Mouse (Mus musculus) liver, adult 2 months (tissue): ENCODE data around the gene Avpr1b.
"Not testable (repeated sequence)": the region's sequence is repeated elsewhere in the genome, so short reads cannot be mapped to it uniquely, and the experiment has no call there.

Experiments used
- CTCF ChIP-seq: fragments of 200-500 bp; IDR thresholded peaks from 2 replicates; pipeline ENCODE4 v1.5.1; 2011; ENCODE audit warnings: low read depth, low read length, control low read depth
- POLR2A ChIP-seq: fragments of 200-500 bp; IDR thresholded peaks from 2 replicates; pipeline ENCODE4 v1.6.1; 2011; ENCODE audit warnings: low read length, control low read depth; ENCODE audit not compliant: insufficient read depth; ENCODE audit errors: extremely low read depth

DNA sequence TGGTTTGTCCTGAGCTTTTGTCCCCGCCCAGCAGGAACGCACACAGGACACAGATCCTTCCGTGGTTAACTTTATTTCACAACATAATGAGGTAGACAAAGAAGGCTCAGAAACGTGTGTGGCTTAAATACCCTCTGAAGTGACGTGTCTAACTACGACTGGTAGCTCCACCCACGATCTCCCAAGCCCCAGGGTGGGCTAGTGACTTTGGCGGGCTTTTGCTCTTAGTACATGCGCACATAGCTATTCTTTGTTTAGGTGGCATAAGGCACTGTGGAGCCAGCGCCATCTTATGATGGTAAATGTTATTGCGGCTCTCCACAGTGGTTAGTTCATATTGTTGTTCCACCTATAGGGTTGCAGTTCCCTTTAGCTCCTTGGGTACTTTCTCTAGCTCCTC, 33.0 kb upstream of the Avpr1b start:
- TF ChIP-seq POLR2A, CTCF: not testable (repeated sequence)
